Mouse (Mus musculus) lung, adult 2 months (tissue): ENCODE measurements around the gene Kcnma1.

Experiments
- CTCF ChIP-seq: fragments of 200-500 bp; IDR thresholded peaks from 2 replicates; pipeline ENCODE4 v1.5.1; 2011; ENCODE audit warnings: mild to moderate bottlenecking, low read length, control low read depth; ENCODE audit not compliant: insufficient read depth
- POLR2A ChIP-seq: fragments of 200-500 bp; IDR thresholded peaks from 2 replicates; pipeline ENCODE4 v1.6.1; 2011; ENCODE audit warnings: low read depth, mild to moderate bottlenecking, control low read depth, low read length, borderline replicate concordance; ENCODE audit errors: extremely low read depth

GRCm38 (mm10) chr14:24035486-24036207, 21.4 kb upstream of the Kcnma1 start:
- TF ChIP-seq POLR2A (no peak), CTCF (no peak)
